Mouse (Mus musculus): Measurements from ENCODE around the gene Plpp3.

- TF ChIP-seq CTCF (IDR thresholded peaks at IDR 0.05; ENCODE audit: borderline replicate concordance, insufficient read depth, low read length) (no peak), POLR2A (IDR thresholded peaks at IDR 0.05; ENCODE audit: low read depth, low read length) (no peak)
Observed at GRCm38 (mm10) chr4:105162676-105163075, 5.5 kb downstream of the Plpp3 start.
